Mouse (Mus musculus): Measurements from ENCODE around the gene Lca5. TPM values are rescaled to one million over a fixed set of nuclear protein-coding genes. Genes with fewer than 3 reads are reported as not detected.

Gene Lca5
- polyA plus RNA-seq, 1 experiment from 2014 or later, result 22.8 TPM

DNA sequence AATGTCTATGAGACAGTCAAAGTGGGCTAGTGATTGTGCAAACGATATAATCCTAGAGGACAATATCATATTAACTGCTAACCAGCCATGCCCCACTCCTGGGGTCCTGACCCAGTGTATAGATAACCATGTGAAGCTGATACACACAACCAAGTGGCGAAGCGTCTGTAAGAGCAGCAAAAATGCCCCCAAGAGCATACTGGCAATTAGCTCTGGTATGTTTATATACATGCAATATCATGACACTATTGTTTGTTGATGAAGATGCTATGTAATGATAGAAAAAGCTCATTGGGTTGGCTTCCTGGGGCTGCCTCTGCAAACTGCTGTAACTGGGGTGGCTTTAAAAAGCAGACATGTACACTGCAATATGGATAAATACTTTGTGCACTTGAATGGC lies 57.7 kb downstream of the Lca5 start:
- no peak for ATAC-seq (replicated peaks; ENCODE audit: insufficient number of reproducible peaks, low FRiP score, low TSS enrichment)

DNA sequence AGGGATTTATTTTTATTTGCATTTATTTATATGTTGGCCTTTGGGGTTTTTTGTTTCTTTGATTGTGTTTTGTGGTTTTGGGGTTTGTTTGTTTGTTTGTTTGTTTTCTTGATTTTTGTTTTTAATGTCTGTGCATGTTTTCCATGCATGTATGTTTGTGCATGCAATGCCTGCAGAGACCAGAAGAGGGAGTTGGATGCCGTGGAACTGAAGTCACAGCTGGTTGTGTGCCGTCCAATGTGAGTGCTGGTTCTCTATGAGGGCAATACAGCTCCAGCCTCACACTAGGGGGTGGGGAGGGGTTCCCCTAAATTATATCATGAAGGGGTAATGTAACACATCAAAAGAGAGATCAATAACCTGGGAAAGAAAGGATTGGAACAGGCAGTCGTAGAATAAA lies 58.2 kb downstream of the Lca5 start:
- ATAC-seq (replicated peaks; ENCODE audit: insufficient number of reproducible peaks, low FRiP score, low TSS enrichment), result no peak
- 52% methylated on average over 3 of the region's 3 CpGs for WGBS (ENCODE audit: insufficient replicate concordance)
- Histone ChIP-seq H3K9me3 (replicated peaks; ENCODE audit: control insufficient read depth, low read length) (no peaks in the 10 kb centered on the region), H3K4me2 (no peak overlapping the region), H3K36me3 (ENCODE audit: control insufficient read depth, insufficient read depth, low read length) (no peaks in the 10 kb centered on the region), H3K4me1 (ENCODE audit: control insufficient read depth, insufficient read depth, low read length) (no peaks in the 10 kb centered on the region), H3K27me3 (ENCODE audit: control insufficient read depth, insufficient read depth, low read length) (peaks cover 2% of the 10 kb centered on the region; the same call in 1 of the 2 replicates), H3K4me3 (ENCODE audit: low read depth, low read length) (no peak overlapping the region), H3K27ac (ENCODE audit: low read depth, low read length) (no peak overlapping the region), H3K9ac (ENCODE audit: low read depth, low read length) (no peak overlapping the region)

More for the DNA sequence above, 57.7 kb downstream of the Lca5 start:
- H3K4me3 ChIP-seq (ENCODE audit: low read depth, low read length), result no peak overlapping the region
- no peak overlapping the region for H3K9ac ChIP-seq (ENCODE audit: low read depth, low read length)
- H3K9me3 ChIP-seq (replicated peaks; ENCODE audit: control insufficient read depth, low read length), result no peaks in the 10 kb centered on the region
- no peak overlapping the region for H3K4me2 ChIP-seq
- WGBS (ENCODE audit: insufficient replicate concordance), result 66% methylated on average over 3 of the region's 3 CpGs
- H3K4me1 ChIP-seq (ENCODE audit: control insufficient read depth, insufficient read depth, low read length), result no peaks in the 10 kb centered on the region
- H3K27me3 ChIP-seq (ENCODE audit: control insufficient read depth, insufficient read depth, low read length), result no peaks in the 10 kb centered on the region; the same call in 1 of the 2 replicates
- H3K36me3 ChIP-seq (ENCODE audit: control insufficient read depth, insufficient read depth, low read length), result no peaks in the 10 kb centered on the region
- H3K27ac ChIP-seq (ENCODE audit: low read depth, low read length), result no peak overlapping the region

DNA sequence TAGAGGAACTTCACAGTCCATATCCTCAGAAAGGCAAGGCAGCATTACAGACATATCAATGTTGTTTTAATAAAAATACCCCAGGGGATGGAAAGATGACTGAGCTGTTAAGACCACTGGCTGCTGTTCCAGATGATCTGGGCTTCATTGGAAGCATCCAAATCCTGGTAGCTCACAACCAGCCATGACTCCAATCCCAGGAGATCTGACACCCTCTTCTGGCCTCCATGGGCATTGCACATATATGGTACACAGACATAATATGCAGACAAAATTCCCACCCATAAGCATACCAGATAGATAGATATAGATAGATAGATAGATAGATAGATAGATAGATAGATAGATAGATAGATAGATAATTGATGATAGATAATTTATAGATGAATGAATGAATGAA lies 59.6 kb downstream of the Lca5 start:
- Histone ChIP-seq H3K27me3 (ENCODE audit: control insufficient read depth, insufficient read depth, low read length) (peaks cover 2% of the 10 kb centered on the region; the same call in 1 of the 2 replicates), H3K9me3 (replicated peaks; ENCODE audit: control insufficient read depth, low read length) (no peaks in the 10 kb centered on the region), H3K4me3 (ENCODE audit: low read depth, low read length) (no peak overlapping the region), H3K36me3 (ENCODE audit: control insufficient read depth, insufficient read depth, low read length) (no peaks in the 10 kb centered on the region), H3K9ac (ENCODE audit: low read depth, low read length) (no peak overlapping the region), H3K27ac (ENCODE audit: low read depth, low read length) (no peak overlapping the region), H3K4me1 (ENCODE audit: control insufficient read depth, insufficient read depth, low read length) (no peaks in the 10 kb centered on the region), H3K4me2 (no peak overlapping the region)
- ATAC-seq (replicated peaks; ENCODE audit: insufficient number of reproducible peaks, low FRiP score, low TSS enrichment), result no peak

DNA sequence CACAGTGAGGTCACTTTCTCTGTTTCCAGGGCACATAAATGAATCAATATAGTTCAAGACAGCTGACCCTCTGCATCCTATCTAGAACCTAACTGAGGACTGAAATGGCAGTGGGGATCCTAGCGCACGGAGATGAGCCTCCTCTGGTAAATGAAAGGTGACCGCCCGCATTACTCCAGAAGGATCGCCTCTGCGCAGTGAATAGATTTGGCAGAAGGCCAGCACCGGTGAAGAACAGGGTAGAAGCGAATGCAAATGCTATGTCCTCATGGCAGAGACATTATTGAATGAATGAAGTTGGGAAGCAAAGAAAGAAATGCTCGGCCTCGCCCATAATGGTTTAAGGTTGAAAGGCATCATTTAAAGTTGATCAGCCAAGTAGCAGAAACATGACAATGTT lies 61.3 kb downstream of the Lca5 start:
- Histone ChIP-seq H3K36me3 (ENCODE audit: control insufficient read depth, insufficient read depth, low read length) (no peaks in the 10 kb centered on the region), H3K27me3 (ENCODE audit: control insufficient read depth, insufficient read depth, low read length) (peaks cover 2% of the 10 kb centered on the region; the same call in 1 of the 2 replicates), H3K9ac (ENCODE audit: low read depth, low read length) (no peak overlapping the region), H3K4me1 (ENCODE audit: control insufficient read depth, insufficient read depth, low read length) (no peaks in the 10 kb centered on the region), H3K4me3 (ENCODE audit: low read depth, low read length) (no peak overlapping the region), H3K4me2 (no peak overlapping the region), H3K27ac (ENCODE audit: low read depth, low read length) (no peak overlapping the region), H3K9me3 (replicated peaks; ENCODE audit: control insufficient read depth, low read length) (no peaks in the 10 kb centered on the region)
- WGBS (ENCODE audit: insufficient replicate concordance), result 81% methylated on average over 10 of the region's 10 CpGs
- ATAC-seq (replicated peaks; ENCODE audit: insufficient number of reproducible peaks, low FRiP score, low TSS enrichment), result no peak

DNA sequence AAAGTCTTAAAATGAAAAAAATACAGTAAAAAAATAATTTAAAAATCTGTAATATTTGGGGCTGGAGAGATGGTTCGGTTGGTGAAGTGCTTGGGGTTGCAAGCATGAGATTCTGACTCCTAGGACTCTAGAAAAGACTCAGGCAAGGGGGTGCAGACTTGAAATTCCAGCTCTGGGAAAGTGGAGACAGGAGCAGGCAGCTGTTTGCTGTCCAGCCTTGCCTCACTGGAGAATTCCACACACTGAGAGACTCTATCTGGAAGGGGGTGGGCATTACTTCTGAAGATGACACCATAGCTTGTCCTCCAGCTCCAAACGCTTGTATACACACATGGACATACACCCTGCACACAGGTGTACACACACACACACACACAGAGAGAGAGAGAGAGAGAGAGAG lies 63.8 kb downstream of the Lca5 start:
- H3K4me2 ChIP-seq, result no peak overlapping the region
- ATAC-seq (replicated peaks; ENCODE audit: insufficient number of reproducible peaks, low FRiP score, low TSS enrichment), result no peak
- WGBS (ENCODE audit: insufficient replicate concordance), result 54% methylated on average over 2 of the region's 2 CpGs
- H3K9ac ChIP-seq (ENCODE audit: low read depth, low read length), result no peak overlapping the region
- H3K4me3 ChIP-seq (ENCODE audit: low read depth, low read length), result no peak overlapping the region
- H3K36me3 ChIP-seq (ENCODE audit: control insufficient read depth, insufficient read depth, low read length), result no peaks in the 10 kb centered on the region
- no peaks in the 10 kb centered on the region for H3K9me3 ChIP-seq (replicated peaks; ENCODE audit: control insufficient read depth, low read length)
- H3K4me1 ChIP-seq (ENCODE audit: control insufficient read depth, insufficient read depth, low read length), result no peaks in the 10 kb centered on the region
- no peak overlapping the region for H3K27ac ChIP-seq (ENCODE audit: low read depth, low read length)
- H3K27me3 ChIP-seq (ENCODE audit: control insufficient read depth, insufficient read depth, low read length), result peaks cover 2% of the 10 kb centered on the region; the same call in 1 of the 2 replicates

DNA sequence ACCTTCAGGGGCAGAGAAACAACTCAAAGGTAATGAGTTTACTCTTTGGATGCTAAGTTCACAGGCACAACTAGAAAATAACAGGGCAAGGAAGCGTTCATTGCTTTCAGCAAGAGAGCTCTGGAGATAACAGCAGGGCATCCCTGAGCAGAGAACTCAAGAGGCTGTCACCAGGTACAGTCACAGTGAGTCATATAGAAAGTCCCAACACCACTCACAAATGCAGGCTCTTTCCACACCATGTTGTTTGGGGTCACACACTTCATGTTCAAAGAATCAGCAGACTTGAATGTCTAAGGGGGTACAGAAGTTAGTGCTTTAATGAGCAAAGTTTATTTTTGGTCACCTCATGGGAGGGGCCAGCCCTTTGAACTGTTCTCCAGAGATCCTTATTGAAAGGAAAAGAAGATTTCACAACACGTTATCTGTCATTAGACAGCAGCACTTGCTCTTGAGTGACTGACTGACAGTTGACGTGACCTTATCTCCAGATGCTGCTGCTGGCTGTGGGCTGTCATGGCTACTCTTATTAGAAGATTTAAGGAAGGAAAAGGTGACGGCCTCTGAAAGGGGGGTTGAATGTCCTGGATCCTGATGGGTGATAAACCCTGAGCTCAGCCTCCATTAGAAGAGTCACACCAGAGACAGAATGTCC lies 65.3 kb downstream of the Lca5 start:
- no peak overlapping the region for H3K4me2 ChIP-seq
- H3K4me3 ChIP-seq (ENCODE audit: low read depth, low read length), result no peak overlapping the region
- H3K9me3 ChIP-seq (replicated peaks; ENCODE audit: control insufficient read depth, low read length), result no peaks in the 10 kb centered on the region
- H3K9ac ChIP-seq (ENCODE audit: low read depth, low read length), result no peak overlapping the region
- WGBS (ENCODE audit: insufficient replicate concordance), result 25% methylated on average over 4 of the region's 4 CpGs
- no peaks in the 10 kb centered on the region for H3K4me1 ChIP-seq (ENCODE audit: control insufficient read depth, insufficient read depth, low read length)
- H3K36me3 ChIP-seq (ENCODE audit: control insufficient read depth, insufficient read depth, low read length), result no peaks in the 10 kb centered on the region
- H3K27me3 ChIP-seq (ENCODE audit: control insufficient read depth, insufficient read depth, low read length), result peaks cover 2% of the 10 kb centered on the region; the same call in 1 of the 2 replicates
- no peak overlapping the region for H3K27ac ChIP-seq (ENCODE audit: low read depth, low read length)
- ATAC-seq (replicated peaks; ENCODE audit: insufficient number of reproducible peaks, low FRiP score, low TSS enrichment), result no peak

DNA sequence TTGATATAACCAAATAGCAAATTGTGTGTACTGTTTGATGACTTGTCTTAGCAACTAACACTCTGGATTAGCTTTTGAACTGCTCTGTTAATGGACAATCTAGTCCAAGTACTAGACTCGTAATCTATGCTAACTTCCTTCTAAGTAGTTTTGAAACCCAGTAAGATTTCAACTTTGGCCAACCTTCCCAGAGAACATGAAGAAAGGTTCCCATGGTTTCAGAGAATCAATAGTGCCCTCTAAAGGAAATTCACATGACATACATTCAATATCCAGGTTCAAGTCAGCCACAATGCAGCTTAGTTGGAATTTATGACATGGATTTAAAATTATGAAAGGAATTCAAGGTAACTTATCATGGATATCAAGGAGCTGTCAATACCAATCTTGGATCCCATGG lies 70.0 kb downstream of the Lca5 start:
- ATAC-seq (replicated peaks; ENCODE audit: insufficient number of reproducible peaks, low FRiP score, low TSS enrichment), result no peak
- H3K27me3 ChIP-seq (ENCODE audit: control insufficient read depth, insufficient read depth, low read length), result no peaks in the 10 kb centered on the region
- H3K9me3 ChIP-seq (replicated peaks; ENCODE audit: control insufficient read depth, low read length), result no peaks in the 10 kb centered on the region
- H3K4me3 ChIP-seq (ENCODE audit: low read depth, low read length), result no peak overlapping the region
- no peak overlapping the region for H3K4me2 ChIP-seq
- no peaks in the 10 kb centered on the region for H3K36me3 ChIP-seq (ENCODE audit: control insufficient read depth, insufficient read depth, low read length)
- WGBS (ENCODE audit: insufficient replicate concordance), result 33% methylated on average over 1 of the region's 1 CpGs
- H3K9ac ChIP-seq (ENCODE audit: low read depth, low read length), result no peak overlapping the region
- no peak overlapping the region for H3K27ac ChIP-seq (ENCODE audit: low read depth, low read length)
- H3K4me1 ChIP-seq (ENCODE audit: control insufficient read depth, insufficient read depth, low read length), result no peaks in the 10 kb centered on the region

DNA sequence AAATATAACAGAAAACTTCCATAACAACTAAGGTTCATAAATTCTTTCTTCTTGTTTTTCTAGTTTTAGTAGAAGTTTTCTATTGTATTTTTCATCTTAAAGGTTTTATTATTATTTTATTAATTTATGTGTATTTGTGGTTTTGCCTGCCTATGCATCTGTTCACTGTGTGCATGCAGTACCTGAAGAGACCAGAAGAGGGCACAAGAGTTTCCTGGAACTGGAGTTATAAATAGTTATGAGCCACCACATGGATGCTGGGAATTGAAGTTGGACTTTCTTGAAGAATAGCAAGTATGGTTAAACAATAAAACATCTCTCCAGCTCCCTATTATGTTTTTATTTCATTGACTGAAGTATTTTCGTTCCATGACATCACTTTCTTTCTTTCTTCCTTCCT lies 72.7 kb downstream of the Lca5 start:
- Histone ChIP-seq H3K4me2 (no peak overlapping the region), H3K9me3 (replicated peaks; ENCODE audit: control insufficient read depth, low read length) (no peaks in the 10 kb centered on the region), H3K4me3 (ENCODE audit: low read depth, low read length) (no peak overlapping the region), H3K27me3 (ENCODE audit: control insufficient read depth, insufficient read depth, low read length) (no peaks in the 10 kb centered on the region), H3K4me1 (ENCODE audit: control insufficient read depth, insufficient read depth, low read length) (no peaks in the 10 kb centered on the region), H3K27ac (ENCODE audit: low read depth, low read length) (no peak overlapping the region), H3K9ac (ENCODE audit: low read depth, low read length) (no peak overlapping the region), H3K36me3 (ENCODE audit: control insufficient read depth, insufficient read depth, low read length) (no peaks in the 10 kb centered on the region)
- ATAC-seq (replicated peaks; ENCODE audit: insufficient number of reproducible peaks, low FRiP score, low TSS enrichment), result no peak
- 86% methylated on average over 1 of the region's 1 CpGs for WGBS (ENCODE audit: insufficient replicate concordance)

DNA sequence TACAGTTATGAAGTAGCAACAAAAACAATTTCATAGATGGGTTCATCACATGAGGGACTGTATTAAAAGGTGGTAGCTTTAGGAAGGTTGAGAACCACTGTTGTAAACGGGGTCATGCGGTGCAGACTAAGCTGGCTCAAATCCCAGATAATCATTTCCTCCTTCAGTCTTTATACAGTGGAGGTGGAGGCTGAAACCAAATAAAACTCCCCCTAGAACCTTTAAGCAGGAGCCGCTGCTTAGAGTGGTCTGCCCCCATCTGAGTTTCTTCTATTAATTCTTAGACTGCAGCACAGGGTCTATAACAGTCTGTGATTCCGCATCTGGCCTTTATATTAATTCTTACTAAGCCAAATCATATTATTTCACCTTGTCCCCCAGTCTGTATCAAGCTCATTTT lies 85.1 kb downstream of the Lca5 start:
- Histone ChIP-seq H3K27ac (ENCODE audit: low read depth, low read length) (no peak overlapping the region), H3K4me2 (no peak overlapping the region), H3K36me3 (ENCODE audit: control insufficient read depth, insufficient read depth, low read length) (no peaks in the 10 kb centered on the region), H3K9ac (ENCODE audit: low read depth, low read length) (no peak overlapping the region), H3K27me3 (ENCODE audit: control insufficient read depth, insufficient read depth, low read length) (no peaks in the 10 kb centered on the region), H3K9me3 (replicated peaks; ENCODE audit: control insufficient read depth, low read length) (no peaks in the 10 kb centered on the region), H3K4me3 (ENCODE audit: low read depth, low read length) (no peak overlapping the region), H3K4me1 (ENCODE audit: control insufficient read depth, insufficient read depth, low read length) (peaks cover 6% of the 10 kb centered on the region; the same call in 1 of the 2 replicates)
- ATAC-seq (replicated peaks; ENCODE audit: insufficient number of reproducible peaks, low FRiP score, low TSS enrichment), result no peak
- 70% methylated on average over 4 of the region's 4 CpGs for WGBS (ENCODE audit: insufficient replicate concordance)
